Mouse (Mus musculus) heart, adult 8-10 months (tissue): ENCODE data around the gene Cldn14. TPM values are rescaled to one million over a fixed set of nuclear protein-coding genes. Genes with fewer than 3 reads are reported as not detected.
"Not testable (repeated sequence)": the region's sequence is repeated elsewhere in the genome, so short reads cannot be mapped to it uniquely, and the experiment has no call there.

ENCODE experiments used
- DNase-seq: peaks from one replicate; pipeline ENCODE4 v3.0.0; 2022; ENCODE audit warnings: low spot score
- total RNA-seq, 4 experiments: library from RNA; stranded (reverse); gene quantifications; 2 replicates each; pipeline ENCODE4 v1.2.4; 2022

Cldn14 gene
- total RNA-seq, 4 experiments from 2014 or later: not detected

DNA sequence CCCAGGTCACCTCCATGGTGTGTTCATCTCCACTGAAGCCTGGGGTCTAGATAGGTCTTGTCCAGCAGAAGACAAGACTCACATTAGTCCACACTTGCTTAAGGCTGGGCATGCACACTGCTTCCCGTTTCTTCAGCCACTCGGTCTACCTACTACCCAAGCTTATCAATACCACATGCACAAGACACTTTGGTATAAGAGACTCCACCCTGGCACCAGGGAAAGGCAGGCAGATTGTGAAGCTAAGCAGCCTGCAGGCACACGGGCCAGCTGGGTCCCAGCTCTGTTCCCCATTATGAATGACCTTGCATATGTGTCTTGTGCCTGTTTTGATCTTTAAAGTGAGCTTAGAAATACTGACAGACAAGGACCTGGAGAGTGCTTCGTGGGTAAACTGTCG is 719 bp upstream of the Cldn14 start:
- DNase-seq: no peak

GRCm38 (mm10) chr16:94006706-94007665 is 1.7 kb downstream of the Cldn14 start:
- DNase-seq: no peak

DNA sequence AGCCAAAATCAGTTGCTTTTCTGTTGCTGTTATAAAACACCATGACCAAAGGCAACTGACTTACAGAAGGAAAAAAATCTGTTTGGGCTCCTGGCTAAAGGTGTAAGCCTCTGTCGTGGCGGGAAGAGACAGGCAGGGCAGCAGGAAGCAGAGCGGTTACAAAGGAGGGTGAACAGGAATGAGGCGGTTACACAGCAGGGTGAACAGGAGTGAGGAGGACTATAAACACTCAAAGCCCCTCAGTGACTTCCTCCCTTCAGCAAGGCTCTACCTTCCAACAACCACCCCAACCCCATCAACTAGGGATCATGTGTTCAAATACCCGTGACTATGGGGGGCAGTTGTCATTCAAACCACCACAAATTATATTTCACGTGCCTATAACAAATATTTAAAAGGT is 5.2 kb downstream of the Cldn14 start:
- DNase-seq: no peak

DNA sequence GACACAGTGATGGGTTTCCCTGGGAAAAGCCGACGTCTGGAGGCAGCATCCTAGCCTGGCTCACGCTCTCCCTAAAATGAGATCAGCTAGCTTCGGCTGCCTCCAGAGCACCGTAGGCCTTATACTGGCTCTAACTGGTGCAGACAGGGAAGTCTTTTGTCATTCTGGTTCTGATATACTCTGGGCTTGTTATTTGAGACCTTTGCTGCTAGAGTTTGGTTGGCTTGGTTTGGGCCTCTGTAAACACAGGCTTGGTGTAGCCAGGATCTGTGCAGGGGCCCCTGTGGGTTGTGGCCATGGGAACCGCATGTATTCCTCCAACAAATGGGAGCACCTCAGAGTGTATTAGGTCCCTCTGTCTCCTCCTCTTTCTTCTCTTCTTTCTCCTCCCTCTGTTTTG is 7.3 kb downstream of the Cldn14 start:
- DNase-seq: no peak

DNA sequence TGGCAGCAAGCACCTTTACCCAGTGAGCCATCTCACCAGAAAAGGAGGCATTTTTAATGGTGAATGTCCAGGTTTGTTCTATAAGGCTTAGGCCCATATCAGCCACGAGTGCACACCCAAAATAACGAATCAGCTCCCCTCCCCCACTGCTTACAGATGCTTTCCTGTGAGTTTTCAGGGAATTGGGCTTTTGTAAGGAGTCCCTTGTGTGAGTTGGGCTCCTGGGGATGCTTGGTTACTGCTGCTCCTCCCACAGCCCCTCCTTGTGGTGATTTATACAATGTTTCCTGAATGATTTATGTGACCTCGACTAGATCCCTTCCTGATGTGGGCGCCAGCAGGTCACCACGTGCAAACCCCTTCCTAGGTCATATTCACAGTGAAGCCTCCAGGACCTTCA is 9.7 kb downstream of the Cldn14 start:
- no peak for DNase-seq

DNA sequence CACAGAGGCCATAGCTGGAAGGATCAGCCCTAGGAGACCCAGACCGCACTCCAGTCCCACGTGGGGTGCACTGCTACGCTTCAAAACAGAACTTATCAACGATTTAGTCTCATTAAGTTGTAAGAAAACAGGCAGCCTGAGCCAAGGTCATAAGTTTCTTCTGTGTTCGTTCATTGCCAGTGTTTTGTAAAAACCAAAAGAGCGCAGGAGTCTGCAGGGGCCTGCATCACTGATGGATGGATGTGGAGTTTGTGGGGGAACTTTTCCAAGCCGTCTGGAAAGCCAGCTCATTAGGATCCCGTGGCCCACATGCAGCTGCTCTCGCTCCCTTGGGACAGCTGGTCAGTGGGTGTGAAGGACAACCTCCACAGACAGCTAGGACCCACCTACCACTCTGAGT is 25.1 kb downstream of the Cldn14 start:
- DNase-seq: no peak

GRCm38 (mm10) chr16:93982341-93982740 is 26.3 kb downstream of the Cldn14 start:
- no peak for DNase-seq

DNA sequence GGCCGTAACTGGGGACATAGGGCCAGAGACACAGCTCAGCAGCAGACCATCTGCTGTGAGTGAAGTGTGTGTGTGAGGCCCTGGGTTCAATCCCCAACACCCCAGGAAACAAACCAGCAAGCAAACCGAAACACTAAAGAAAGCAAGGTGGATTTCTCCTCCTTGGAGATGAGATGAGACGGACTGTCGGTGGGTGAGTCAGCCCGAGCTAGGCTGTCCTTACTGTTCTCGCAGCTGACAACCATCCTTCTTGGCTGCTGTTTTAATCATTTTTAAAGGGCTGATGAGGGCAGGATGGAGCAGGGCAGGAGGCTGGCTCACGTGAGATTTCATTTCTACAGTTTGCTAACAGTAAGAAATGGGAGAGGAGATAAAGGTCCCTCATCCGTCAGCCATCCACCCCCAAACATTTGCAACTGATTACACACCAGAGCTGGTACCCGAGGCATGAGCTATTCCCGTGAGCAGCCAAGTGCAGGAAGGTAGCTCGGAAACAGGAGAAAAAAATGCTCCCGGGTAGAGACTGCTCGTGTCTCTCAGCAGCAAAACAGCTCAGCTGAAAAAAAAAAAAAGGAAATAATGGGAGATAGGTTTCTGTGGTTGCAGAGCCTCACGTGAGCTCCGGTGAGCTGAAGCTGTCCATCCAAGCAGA is 27.3 kb downstream of the Cldn14 start:
- DNase-seq: no peak

DNA sequence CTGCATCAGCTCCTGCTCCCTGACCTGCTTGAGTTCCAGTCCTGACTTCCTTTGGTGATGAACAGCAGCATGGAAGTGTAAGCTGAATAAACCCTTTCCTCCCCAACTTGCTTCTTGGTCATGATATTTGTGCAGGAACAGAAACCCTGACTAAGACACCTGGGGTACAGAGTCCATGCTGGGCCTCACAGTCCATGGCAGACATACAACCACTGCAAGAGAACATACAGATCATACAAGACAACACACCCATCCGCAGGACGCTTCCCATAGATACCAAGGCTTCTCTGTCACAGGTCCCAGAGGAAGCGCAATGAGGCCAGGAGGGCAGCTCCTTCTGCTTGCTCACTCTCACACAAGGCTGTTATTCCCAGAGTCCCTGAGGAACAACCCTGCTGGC is 28.3 kb downstream of the Cldn14 start:
- DNase-seq: not testable (repeated sequence)

- no peak for DNase-seq
These were observed 29.3 kb downstream of the Cldn14 start for GRCm38 (mm10) chr16:93979316-93979715.

- no peak for DNase-seq
These were observed 31.1 kb downstream of the Cldn14 start for GRCm38 (mm10) chr16:93977587-93977986.

- no peak for DNase-seq
These were observed 31.7 kb downstream of the Cldn14 start for GRCm38 (mm10) chr16:93976907-93977306.

DNA sequence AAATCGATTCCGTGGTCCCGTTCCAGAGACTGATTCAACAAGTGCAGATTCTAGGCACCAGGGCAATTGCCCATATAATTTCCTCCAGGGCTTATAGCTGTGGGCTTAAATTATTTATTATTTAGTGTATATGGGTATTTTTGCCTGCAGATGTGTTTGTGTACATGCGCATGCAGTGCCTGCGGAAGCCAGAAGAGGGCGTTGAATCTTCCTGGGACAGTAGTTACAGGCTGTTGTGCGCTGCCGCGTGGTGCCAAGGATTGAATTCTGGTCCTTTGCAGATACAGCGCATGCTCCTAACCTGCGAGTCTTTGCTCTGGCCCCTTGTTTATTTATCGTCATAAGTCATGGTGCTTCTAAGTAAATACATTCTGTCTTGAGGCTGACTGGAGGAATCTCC is 33.2 kb downstream of the Cldn14 start:
- no peak for DNase-seq

GRCm38 (mm10) chr16:93974278-93974677 is 34.4 kb downstream of the Cldn14 start:
- no peak for DNase-seq

GRCm38 (mm10) chr16:93973554-93973953 is 35.1 kb downstream of the Cldn14 start:
- no peak for DNase-seq

DNA sequence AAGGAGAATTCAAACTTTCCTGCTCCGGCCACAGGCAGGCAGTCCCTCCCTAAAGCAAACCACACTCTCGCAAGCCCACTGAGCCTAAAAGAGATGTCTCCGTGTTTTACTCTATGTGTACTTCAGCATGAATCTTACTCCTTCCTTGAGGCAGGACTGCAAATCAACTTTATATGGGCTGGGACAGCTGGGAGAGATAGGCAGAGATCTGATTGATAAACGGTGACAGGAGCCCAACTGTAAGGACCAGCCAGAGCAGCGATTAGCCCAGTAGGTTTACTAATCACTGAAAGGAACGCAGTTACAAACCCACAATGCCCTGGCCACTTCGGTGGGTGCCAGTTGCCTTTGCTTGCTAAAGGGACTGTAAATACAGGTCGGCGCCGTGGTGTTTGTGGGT is 35.5 kb downstream of the Cldn14 start:
- no peak for DNase-seq

GRCm38 (mm10) chr16:93971046-93971445 is 37.6 kb downstream of the Cldn14 start:
- no peak for DNase-seq

GRCm38 (mm10) chr16:93967893-93968292 is 40.7 kb downstream of the Cldn14 start:
- no peak for DNase-seq

- no peak for DNase-seq
These were observed 46.4 kb downstream of the Cldn14 start for GRCm38 (mm10) chr16:93962283-93962682.

GRCm38 (mm10) chr16:93961099-93961646 is 47.5 kb downstream of the Cldn14 start:
- no peak for DNase-seq

GRCm38 (mm10) chr16:93960495-93960894 is 48.1 kb downstream of the Cldn14 start:
- DNase-seq: no peak

- DNase-seq: no peak
These were observed 51.2 kb downstream of the Cldn14 start for GRCm38 (mm10) chr16:93957402-93957801.

DNA sequence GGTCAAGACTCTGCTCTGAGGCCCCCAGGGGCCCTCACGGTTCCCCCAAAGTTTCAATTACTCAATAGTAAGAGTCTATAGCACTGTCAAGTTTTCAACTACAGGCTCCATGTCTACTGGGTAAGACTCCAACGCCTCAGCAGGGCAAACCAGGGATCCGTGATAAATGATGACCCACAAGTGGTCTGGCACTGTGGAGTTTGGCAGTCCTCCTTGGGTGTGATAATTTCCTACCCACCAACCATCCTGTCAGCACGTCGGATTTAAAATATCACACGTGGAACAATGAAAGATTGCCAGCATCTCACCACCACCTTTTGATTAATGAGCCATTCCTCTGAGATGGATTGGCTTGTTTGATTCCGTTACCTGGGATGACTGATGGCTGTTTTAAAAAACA is 51.7 kb downstream of the Cldn14 start:
- DNase-seq: no peak
